Mouse (Mus musculus) lung, embryonic 14.5 days (tissue): ENCODE results near the gene Aurkaip1. TPM values are rescaled to one million over a fixed set of nuclear protein-coding genes. Genes with fewer than 3 reads are reported as not detected.

Experiments used
- ATAC-seq: fragments of 200-750 bp; cut with Nextera tagmentation; 2 replicates; pipeline ENCODE4 v1.8.0; 2017; ENCODE audit warnings: mild to moderate bottlenecking, moderate TSS enrichment, moderate library complexity; ENCODE audit not compliant: insufficient read depth
- DNase-seq: peaks from one replicate; pipeline ENCODE4 v3.0.0-alpha.2; 2015
- H3K27ac ChIP-seq: fragments of 300-500 bp; sonication (generic); 2 replicates; pipeline ENCODE4 v1.5.1; 2014; ENCODE audit warnings: low read depth, mild to moderate bottlenecking, moderate library complexity
- H3K27me3 ChIP-seq: fragments of 300-500 bp; sonication (generic); 2 replicates; pipeline ENCODE4 v1.6.1; 2014; ENCODE audit warnings: low read length, control low read depth; ENCODE audit not compliant: insufficient read depth
- H3K36me3 ChIP-seq: fragments of 300-500 bp; sonication (generic); 2 replicates; pipeline ENCODE4 v1.6.1; 2014; ENCODE audit warnings: control low read depth; ENCODE audit not compliant: insufficient read depth
- H3K4me1 ChIP-seq: fragments of 300-500 bp; sonication (generic); 2 replicates; pipeline ENCODE4 v1.6.1; 2014; ENCODE audit warnings: antibody characterized with exemption, control low read depth; ENCODE audit not compliant: insufficient read depth
- H3K4me2 ChIP-seq: fragments of 300-500 bp; sonication (generic); 2 replicates; pipeline ENCODE4 v1.6.1; 2014; ENCODE audit warnings: mild to moderate bottlenecking
- H3K4me3 ChIP-seq: fragments of 300-500 bp; sonication (generic); 2 replicates; pipeline ENCODE4 v1.5.1; 2014; ENCODE audit warnings: low read depth, low read length
- H3K9ac ChIP-seq: fragments of 300-500 bp; sonication (generic); 2 replicates; pipeline ENCODE4 v1.6.1; 2014
- H3K9me3 ChIP-seq: fragments of 300-500 bp; sonication (generic); 2 replicates; pipeline ENCODE4 v1.6.1; 2016; ENCODE audit warnings: low read depth, low read length, control low read depth
- CTCF ChIP-seq: IDR thresholded peaks from 2 replicates; pipeline ENCODE4 v1.5.1; 2016; ENCODE audit warnings: antibody characterized with exemption, low read depth
- WGBS: fragments of 180-500 bp; shearing (Covaris S2); extraction: QIAGEN DNeasy Blood & Tissue Kit; methylation state at CpG from one replicate; pipeline ENCODE4 v1.1.7; 2014; 5-methylcytosine and 5-hydroxymethylcytosine counted together
- polyA plus RNA-seq: library from polyadenylated mRNA; unstranded; fragments of >200 nt; fragmentation: Nextera tagmentation; extraction: Ambion mirVana; gene quantifications from 2 replicates; pipeline ENCODE4 v1.2.1, GENCODE M21; 2014

Gene Aurkaip1
- polyA plus RNA-seq, 1 experiment from 2014 or later: 136 TPM

- Histone ChIP-seq H3K4me1 (peaks cover 7% of the 10 kb centered on the region; the same call in 1 of the 2 replicates), H3K36me3 (peaks cover 41% of the 10 kb centered on the region), H3K4me3 (no peak overlapping the region), H3K27me3 (no peaks in the 10 kb centered on the region), H3K4me2 (no peak overlapping the region), H3K27ac (no peak overlapping the region), H3K9me3 (no peaks in the 10 kb centered on the region), H3K9ac (no peak overlapping the region)
- TF ChIP-seq CTCF: no peak
- ATAC-seq: no peak
- no peak for DNase-seq
- WGBS: 89% methylated on average over 4 of the region's 4 CpGs
Observed at GRCm38 (mm10) chr4:155829866-155830265, 1.2 kb upstream of the Aurkaip1 start.

GRCm38 (mm10) chr4:155830596-155830995, 476 bp upstream of the Aurkaip1 start:
- ATAC-seq (no peak), DNase-seq (no peak)
- H3K4me2 ChIP-seq: peak overlapping the region; percentile 93
- no peak overlapping the region for H3K9ac ChIP-seq
- peaks cover 7% of the 10 kb centered on the region; the same call in 1 of the 2 replicates for H3K4me1 ChIP-seq
- no peak for TF ChIP-seq CTCF
- H3K27ac ChIP-seq: peak overlapping the region; percentile 55; the same call in 1 of the 2 replicates
- H3K4me3 ChIP-seq: peak overlapping the region; percentile 77
- WGBS: 47% methylated on average over 8 of the region's 8 CpGs
- H3K36me3 ChIP-seq: peaks cover 33% of the 10 kb centered on the region
- H3K9me3 ChIP-seq: no peaks in the 10 kb centered on the region
- no peaks in the 10 kb centered on the region for H3K27me3 ChIP-seq

GRCm38 (mm10) chr4:155831831-155832230, 759 bp downstream of the Aurkaip1 start:
- Histone ChIP-seq H3K9ac (peak overlapping the region; percentile 88), H3K27ac (peak overlapping the region; percentile 85), H3K4me3 (peak overlapping the region; percentile 77), H3K4me1 (peaks cover 7% of the 10 kb centered on the region; the same call in 1 of the 2 replicates), H3K36me3 (peaks cover 24% of the 10 kb centered on the region), H3K27me3 (no peaks in the 10 kb centered on the region), H3K4me2 (peak overlapping the region; percentile 93), H3K9me3 (no peaks in the 10 kb centered on the region)
- no peak for TF ChIP-seq CTCF
- under 1% methylated on average over 25 of the region's 25 CpGs for WGBS
- DNase-seq (no peak), ATAC-seq (peak; percentile 13; the same call in 1 of the 2 replicates)

GRCm38 (mm10) chr4:155832321-155832720, 1.2 kb downstream of the Aurkaip1 start:
- DNase-seq: no peak
- Histone ChIP-seq H3K4me2 (peak overlapping the region; percentile 93), H3K9ac (peak overlapping the region; percentile 88), H3K4me3 (peak overlapping the region; percentile 77), H3K36me3 (peaks cover 19% of the 10 kb centered on the region), H3K9me3 (no peaks in the 10 kb centered on the region), H3K27ac (peak overlapping the region; percentile 85; the same call in 1 of the 2 replicates), H3K4me1 (peaks cover 7% of the 10 kb centered on the region; the same call in 1 of the 2 replicates), H3K27me3 (no peaks in the 10 kb centered on the region)
- ATAC-seq: no peak
- WGBS: 50% methylated on average over 10 of the region's 10 CpGs
- no peak for TF ChIP-seq CTCF

- DNase-seq (no peak), ATAC-seq (no peak)
- no peak overlapping the region for H3K27ac ChIP-seq
- peak overlapping the region; percentile 93; the same call in 1 of the 2 replicates for H3K4me2 ChIP-seq
- H3K4me1 ChIP-seq: peaks cover 13% of the 10 kb centered on the region; the same call in 1 of the 2 replicates
- no peaks in the 10 kb centered on the region for H3K9me3 ChIP-seq
- no peak overlapping the region for H3K4me3 ChIP-seq
- no peak for TF ChIP-seq CTCF
- 81% methylated on average over 4 of the region's 4 CpGs for WGBS
- H3K9ac ChIP-seq: no peak overlapping the region; the same call in 1 of the 2 replicates
- H3K36me3 ChIP-seq: peaks cover 14% of the 10 kb centered on the region
- no peaks in the 10 kb centered on the region for H3K27me3 ChIP-seq
Observed at GRCm38 (mm10) chr4:155833234-155833633, 2.2 kb downstream of the Aurkaip1 start.

GRCm38 (mm10) chr4:155833836-155834235, 2.8 kb downstream of the Aurkaip1 start:
- peak; percentile 44 for ATAC-seq

GRCm38 (mm10) chr4:155837404-155838010, 6.4 kb downstream of the Aurkaip1 start:
- no peaks in the 10 kb centered on the region for H3K9me3 ChIP-seq
- ATAC-seq (no peak), DNase-seq (peak; percentile 67)
- H3K27me3 ChIP-seq: 0 out of 2 replicates have a peak, but pooled peaks cover 3% of the 10 kb centered on the region
- peak overlapping the region; percentile 96 for H3K27ac ChIP-seq
- H3K4me2 ChIP-seq: peak overlapping the region; percentile 96
- 43% methylated on average over 11 of the region's 11 CpGs for WGBS
- H3K36me3 ChIP-seq: peaks cover 19% of the 10 kb centered on the region
- H3K4me3 ChIP-seq: no peak overlapping the region
- H3K4me1 ChIP-seq: peaks cover 33% of the 10 kb centered on the region
- H3K9ac ChIP-seq: no peak overlapping the region
- no peak for TF ChIP-seq CTCF

More at GRCm38 (mm10) chr4:155833836-155834235, 2.8 kb downstream of the Aurkaip1 start:
- TF ChIP-seq CTCF: peak; percentile 83
- H3K4me2 ChIP-seq: peak overlapping the region; percentile 40
- no peak overlapping the region for H3K9ac ChIP-seq
- H3K9me3 ChIP-seq: no peaks in the 10 kb centered on the region
- 12% methylated on average over 2 of the region's 2 CpGs for WGBS
- H3K4me3 ChIP-seq: no peak overlapping the region
- H3K27ac ChIP-seq: peak overlapping the region; percentile 82
- peak; percentile 94 for DNase-seq
- H3K4me1 ChIP-seq: peaks cover 16% of the 10 kb centered on the region
- H3K36me3 ChIP-seq: peaks cover 10% of the 10 kb centered on the region
- no peaks in the 10 kb centered on the region for H3K27me3 ChIP-seq
